Mouse (Mus musculus) embryonic facial prominence, embryonic 11.5 days (tissue): ENCODE results near the gene Gjd2. TPM values are rescaled to one million over a fixed set of nuclear protein-coding genes. Genes with fewer than 3 reads are reported as not detected.

ENCODE experiments used
- ATAC-seq: fragments of 200-750 bp; cut with Nextera tagmentation; replicated peaks from 2 replicates; pipeline ENCODE4 v1.8.0; 2017; ENCODE audit warnings: low read depth; ENCODE audit not compliant: insufficient number of reproducible peaks, low FRiP score, low TSS enrichment
- DNase-seq: peaks from one replicate; pipeline ENCODE4 v3.0.0-alpha.2; 2015; ENCODE audit warnings: low spot score
- H3K27ac ChIP-seq: fragments of 300-500 bp; sonication (generic); replicated peaks from 2 replicates; pipeline ENCODE4 v1.5.1; 2014; ENCODE audit warnings: mild to moderate bottlenecking, low read depth, low read length, control low read depth
- H3K27me3 ChIP-seq: fragments of 300-500 bp; sonication (generic); 2 replicates; pipeline ENCODE4 v1.6.1; 2014; ENCODE audit warnings: mild to moderate bottlenecking, low read length, moderate library complexity, mixed read lengths; ENCODE audit not compliant: control insufficient read depth, insufficient read depth
- H3K36me3 ChIP-seq: fragments of 300-500 bp; sonication (generic); replicated peaks from 2 replicates; pipeline ENCODE4 v1.6.1; 2014; ENCODE audit warnings: low read depth, mild to moderate bottlenecking, low read length, moderate library complexity, mixed read lengths; ENCODE audit not compliant: control insufficient read depth, insufficient read depth
- H3K4me1 ChIP-seq: fragments of 300-500 bp; sonication (generic); 2 replicates; pipeline ENCODE4 v1.6.1; 2014; ENCODE audit warnings: low read length, mixed read lengths; ENCODE audit not compliant: control insufficient read depth, insufficient read depth
- H3K4me2 ChIP-seq: fragments of 300-500 bp; sonication (generic); 2 replicates; pipeline ENCODE4 v1.6.1; 2014; ENCODE audit warnings: low read depth, mild to moderate bottlenecking, control low read depth, low read length, moderate library complexity
- H3K4me3 ChIP-seq: fragments of 300-500 bp; sonication (generic); 2 replicates; pipeline ENCODE4 v1.5.1; 2014; ENCODE audit warnings: low read depth, low read length, control low read depth
- H3K9ac ChIP-seq: fragments of 300-500 bp; sonication (generic); replicated peaks from 2 replicates; pipeline ENCODE4 v1.6.1; 2014; ENCODE audit warnings: mild to moderate bottlenecking, control low read depth, low read length
- H3K9me3 ChIP-seq: fragments of 300-500 bp; sonication (generic); replicated peaks from 2 replicates; pipeline ENCODE4 v1.6.1; 2016; ENCODE audit warnings: mild to moderate bottlenecking, low read length, inconsistent platforms, mixed read lengths; ENCODE audit not compliant: control insufficient read depth
- WGBS: fragments of 180-500 bp; shearing (Covaris S2); extraction: QIAGEN DNeasy Blood & Tissue Kit; methylation state at CpG from one replicate; pipeline ENCODE4 v1.1.7; 2014; 5-methylcytosine and 5-hydroxymethylcytosine counted together
- polyA plus RNA-seq: library from polyadenylated mRNA; unstranded; fragments of >200 nt; fragmentation: Nextera tagmentation; extraction: Ambion mirVana; gene quantifications from 2 replicates; pipeline ENCODE4 v1.2.1, GENCODE M21; 2014

The Gjd2 gene
- polyA plus RNA-seq, 1 experiment from 2014 or later: 0.10 TPM

DNA sequence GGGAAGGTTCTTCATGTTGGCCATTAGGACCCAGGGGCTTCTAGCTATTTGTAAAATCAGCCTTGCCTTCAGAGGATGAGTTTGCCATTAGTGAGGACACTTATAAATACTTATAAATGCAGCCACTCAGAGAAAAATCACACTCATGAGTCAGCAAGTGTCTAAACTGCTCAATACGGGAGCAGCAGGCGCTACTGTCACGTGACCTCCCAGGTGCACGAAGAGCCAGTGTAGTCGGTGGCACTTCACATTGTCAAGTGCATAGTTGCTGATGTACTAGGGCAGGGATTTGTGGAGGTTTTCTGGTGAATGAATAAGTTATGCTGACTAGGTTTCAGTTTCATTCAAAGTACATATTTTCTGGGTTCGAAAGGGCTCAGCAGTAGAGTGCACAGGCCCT, 10.0 kb upstream of the Gjd2 start:
- 90% methylated on average over 6 of the region's 6 CpGs for WGBS
- no peak for DNase-seq
- Histone ChIP-seq H3K27ac (no peak overlapping the region), H3K4me3 (no peak overlapping the region), H3K36me3 (no peaks in the 10 kb centered on the region), H3K4me1 (no peaks in the 10 kb centered on the region), H3K9ac (no peak overlapping the region), H3K9me3 (no peaks in the 10 kb centered on the region), H3K4me2 (no peak overlapping the region), H3K27me3 (no peaks in the 10 kb centered on the region)
- no peak for ATAC-seq

GRCm38 (mm10) chr2:114020210-114020563, 6.8 kb upstream of the Gjd2 start:
- H3K36me3 ChIP-seq: no peaks in the 10 kb centered on the region
- H3K9me3 ChIP-seq: no peaks in the 10 kb centered on the region
- DNase-seq (no peak), ATAC-seq (no peak)
- no peak overlapping the region for H3K4me2 ChIP-seq
- no peak overlapping the region for H3K4me3 ChIP-seq
- H3K27me3 ChIP-seq: no peaks in the 10 kb centered on the region
- H3K27ac ChIP-seq: no peak overlapping the region
- no peak overlapping the region for H3K9ac ChIP-seq
- no peaks in the 10 kb centered on the region for H3K4me1 ChIP-seq

DNA sequence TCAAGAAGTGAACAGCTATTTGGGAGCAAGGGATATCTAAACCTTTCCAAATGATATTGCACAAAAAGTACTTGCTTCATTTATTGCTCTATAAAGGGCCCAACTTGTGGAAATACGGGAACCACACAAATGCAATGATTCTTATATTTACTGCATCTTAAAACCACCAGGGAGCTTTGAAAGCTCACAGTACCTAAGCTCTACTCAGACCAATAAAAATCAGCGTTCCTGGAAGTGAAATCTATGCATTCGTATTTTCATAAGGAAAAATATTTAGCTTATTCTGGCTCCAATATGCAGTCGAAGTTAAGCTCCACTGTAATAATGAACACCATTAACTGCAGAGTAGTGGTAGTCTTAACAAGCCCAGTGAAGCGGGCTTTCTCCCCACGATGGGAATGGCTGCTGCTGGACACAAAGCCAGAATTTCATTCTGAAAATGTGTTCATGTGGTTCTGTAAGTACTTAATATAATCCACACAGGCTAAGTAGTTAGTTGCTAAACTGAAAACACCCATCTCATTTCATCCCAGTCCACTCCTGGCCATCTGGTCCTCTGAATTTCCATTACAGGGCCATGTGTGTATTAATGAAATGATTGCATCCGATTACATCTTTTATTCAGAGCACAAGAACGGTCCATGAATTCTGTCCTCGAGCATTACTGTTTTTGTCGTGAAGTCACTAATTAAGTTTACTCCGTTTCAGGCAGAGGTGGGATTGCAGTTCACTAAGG, 6.2 kb upstream of the Gjd2 start:
- ATAC-seq: no peak
- Histone ChIP-seq H3K27me3 (peaks cover 4% of the 10 kb centered on the region), H3K9ac (no peak overlapping the region), H3K9me3 (no peaks in the 10 kb centered on the region), H3K4me2 (no peak overlapping the region), H3K36me3 (no peaks in the 10 kb centered on the region), H3K4me1 (no peaks in the 10 kb centered on the region), H3K27ac (no peak overlapping the region), H3K4me3 (no peak overlapping the region)
- WGBS: 80% methylated on average over 11 of the region's 11 CpGs
- DNase-seq: no peak

GRCm38 (mm10) chr2:114018136-114018535, 4.7 kb upstream of the Gjd2 start:
- no peak for DNase-seq
- Histone ChIP-seq H3K36me3 (no peaks in the 10 kb centered on the region), H3K4me2 (no peak overlapping the region), H3K4me1 (peaks cover 6% of the 10 kb centered on the region; the same call in 1 of the 2 replicates), H3K27me3 (peaks cover 17% of the 10 kb centered on the region), H3K9ac (no peak overlapping the region), H3K4me3 (no peak overlapping the region), H3K9me3 (no peaks in the 10 kb centered on the region), H3K27ac (no peak overlapping the region)
- no peak for ATAC-seq
- WGBS: 47% methylated on average over 10 of the region's 10 CpGs

GRCm38 (mm10) chr2:114014839-114015238, 1.4 kb upstream of the Gjd2 start:
- H3K4me2 ChIP-seq: no peak overlapping the region
- 78% methylated on average over 6 of the region's 6 CpGs for WGBS
- DNase-seq (no peak), ATAC-seq (no peak)
- H3K27ac ChIP-seq: no peak overlapping the region
- no peaks in the 10 kb centered on the region for H3K9me3 ChIP-seq
- H3K4me1 ChIP-seq: peaks cover 6% of the 10 kb centered on the region; the same call in 1 of the 2 replicates
- peaks cover 24% of the 10 kb centered on the region for H3K27me3 ChIP-seq
- no peaks in the 10 kb centered on the region for H3K36me3 ChIP-seq
- H3K9ac ChIP-seq: no peak overlapping the region
- no peak overlapping the region for H3K4me3 ChIP-seq

GRCm38 (mm10) chr2:114013846-114014245, 427 bp upstream of the Gjd2 start:
- Histone ChIP-seq H3K4me3 (peak overlapping the region; percentile 39), H3K36me3 (no peaks in the 10 kb centered on the region), H3K4me1 (peaks cover 6% of the 10 kb centered on the region; the same call in 1 of the 2 replicates), H3K9ac (no peak overlapping the region), H3K27me3 (peaks cover 24% of the 10 kb centered on the region), H3K9me3 (no peaks in the 10 kb centered on the region), H3K27ac (no peak overlapping the region), H3K4me2 (peak overlapping the region; percentile 84)
- ATAC-seq (no peak), DNase-seq (no peak)
- 2% methylated on average over 11 of the region's 13 CpGs for WGBS

- WGBS: 4% methylated on average over 19 of the region's 19 CpGs
- Histone ChIP-seq H3K27ac (no peak overlapping the region), H3K4me3 (peak overlapping the region; percentile 39; the same call in 1 of the 2 replicates), H3K27me3 (peaks cover 24% of the 10 kb centered on the region), H3K4me2 (peak overlapping the region; percentile 84; the same call in 1 of the 2 replicates), H3K9me3 (no peaks in the 10 kb centered on the region), H3K9ac (no peak overlapping the region), H3K4me1 (peaks cover 6% of the 10 kb centered on the region; the same call in 1 of the 2 replicates), H3K36me3 (no peaks in the 10 kb centered on the region)
- DNase-seq (no peak), ATAC-seq (peak; percentile 69; the same call in 1 of the 2 replicates)
Measured at GRCm38 (mm10) chr2:114012749-114013211, 639 bp downstream of the Gjd2 start.

DNA sequence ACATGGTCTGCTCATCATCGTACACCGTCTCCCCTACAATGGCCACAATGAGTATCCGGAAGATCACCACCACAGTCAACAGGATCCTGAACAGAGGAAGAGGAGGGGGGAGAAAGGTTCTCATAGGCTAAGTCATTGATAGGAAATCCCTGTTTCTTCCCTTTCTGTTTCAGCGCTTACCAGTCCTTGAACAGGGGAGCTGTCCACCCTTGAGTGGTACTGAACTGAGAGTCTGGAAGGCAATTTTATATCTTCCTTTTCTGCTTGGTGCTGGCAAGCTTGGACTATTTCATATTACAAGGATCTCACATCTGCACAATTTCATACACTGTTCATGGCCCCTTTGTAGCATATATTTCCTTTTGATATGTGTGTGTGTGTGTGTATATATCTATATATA, 1.6 kb downstream of the Gjd2 start:
- no peak overlapping the region for H3K9ac ChIP-seq
- peaks cover 24% of the 10 kb centered on the region for H3K27me3 ChIP-seq
- H3K36me3 ChIP-seq: no peaks in the 10 kb centered on the region
- peaks cover 6% of the 10 kb centered on the region; the same call in 1 of the 2 replicates for H3K4me1 ChIP-seq
- H3K27ac ChIP-seq: no peak overlapping the region
- H3K4me2 ChIP-seq: no peak overlapping the region
- no peaks in the 10 kb centered on the region for H3K9me3 ChIP-seq
- DNase-seq: peak; percentile 86
- ATAC-seq: no peak
- 49% methylated on average over 4 of the region's 4 CpGs for WGBS
- no peak overlapping the region for H3K4me3 ChIP-seq
